Mouse (Mus musculus): ENCODE measurements at regions not wholly inside any gene's neighbourhood (a gene's known extent, or its start where the extent isn't known, plus 50 kb on each side); places are given as distances from the start of the nearest gene placed in this dataset.

GRCm38 (mm10) chr16:12693346-12693745 is 416.1 kb upstream of the Ercc4 start:
- TF ChIP-seq CTCF (IDR thresholded peaks at IDR 0.05; ENCODE audit: low read depth): no peak
- TF ChIP-seq EP300 (optimal IDR thresholded peaks at IDR 0.05): no peak
